Mouse (Mus musculus) kidney, adult 18-20 months (tissue): Measurements from ENCODE around the gene Kalrn.

Source experiments
- DNase-seq: peaks from one replicate; pipeline ENCODE4 v3.0.0; 2021

Gene Kalrn

GRCm38 (mm10) chr16:34252670-34253069, 320.7 kb downstream of the Kalrn start:
- no peak for DNase-seq

DNA sequence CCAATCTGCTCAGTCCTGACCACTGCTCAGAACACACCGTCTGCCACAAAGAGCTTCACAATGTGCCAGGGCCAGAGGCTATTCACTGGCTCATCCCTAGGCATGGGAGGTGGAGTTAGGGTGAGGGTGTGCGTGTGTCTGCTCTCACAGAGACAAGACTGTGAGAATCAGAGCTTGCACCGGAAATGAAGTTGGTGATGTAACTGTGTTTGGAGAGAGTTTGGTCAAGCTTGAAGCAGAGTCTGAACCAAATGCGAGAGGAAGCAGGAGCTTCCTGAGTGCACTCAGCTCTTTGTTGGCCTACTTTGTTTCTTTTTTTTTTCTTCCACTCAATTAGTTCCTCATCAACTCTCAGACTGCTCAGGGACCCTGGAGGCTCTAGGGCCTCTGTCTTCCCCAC, 325.1 kb downstream of the Kalrn start:
- DNase-seq, result no peak

DNA sequence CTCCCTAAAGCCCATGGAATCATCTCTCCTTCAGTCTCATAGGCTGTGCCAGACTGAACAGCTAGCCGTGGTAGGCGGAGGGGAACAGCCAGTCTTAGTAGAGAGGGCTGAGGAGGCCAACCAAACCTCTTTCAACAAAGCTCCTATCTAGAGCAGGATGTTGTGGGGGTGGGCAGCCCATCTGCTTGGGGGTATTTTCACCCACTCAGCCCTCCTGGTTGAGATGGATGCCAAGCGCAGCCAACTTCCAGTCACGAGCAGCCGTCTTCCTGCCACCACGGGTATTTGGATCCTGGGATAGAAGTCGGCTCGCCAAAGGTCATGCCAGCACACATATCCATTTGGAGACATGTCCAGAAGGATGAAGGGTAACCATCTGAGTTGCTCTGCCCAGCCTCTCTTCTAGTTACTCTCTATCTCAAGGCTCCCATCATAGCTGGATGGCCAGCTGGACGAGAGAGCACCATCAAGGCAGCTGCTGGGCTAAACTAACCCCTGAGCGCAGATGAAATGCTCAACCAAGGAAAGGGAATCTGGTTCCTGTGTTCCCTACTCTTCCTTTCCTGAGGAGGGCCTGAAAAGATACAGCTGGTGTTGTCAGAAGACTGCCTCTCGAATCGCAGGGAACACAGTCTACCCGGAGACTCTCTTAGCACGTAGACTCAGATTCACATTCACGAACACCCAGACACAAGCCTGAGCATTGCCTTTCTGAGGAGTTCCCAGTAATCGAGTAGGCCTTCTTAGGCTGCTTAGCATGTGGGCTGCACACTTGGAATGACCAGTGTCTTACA, 331.2 kb downstream of the Kalrn start:
- no peak for DNase-seq

DNA sequence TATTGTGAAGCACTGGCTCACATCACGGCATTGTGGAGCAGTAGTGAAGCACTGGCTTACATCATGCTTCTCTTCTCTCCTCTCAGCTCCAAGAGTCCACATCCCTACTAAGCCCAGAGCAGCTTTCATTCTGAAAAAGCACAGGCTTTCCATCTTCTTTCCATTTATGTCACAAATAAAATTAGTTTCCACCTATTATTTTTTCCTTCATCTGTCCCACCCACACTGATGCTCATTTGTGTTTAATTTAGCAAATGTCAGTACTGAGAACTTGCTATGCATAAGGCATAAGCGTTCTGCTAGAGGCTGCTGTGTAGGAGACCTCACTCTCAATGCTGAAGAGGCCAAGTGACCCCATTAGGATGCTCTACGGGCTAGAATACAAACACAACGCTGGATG, 333.7 kb downstream of the Kalrn start:
- DNase-seq, result no peak

GRCm38 (mm10) chr16:34236898-34237611, 336.3 kb downstream of the Kalrn start:
- no peak for DNase-seq

GRCm38 (mm10) chr16:34235086-34235485, 338.2 kb downstream of the Kalrn start:
- peak; percentile 18 for DNase-seq

DNA sequence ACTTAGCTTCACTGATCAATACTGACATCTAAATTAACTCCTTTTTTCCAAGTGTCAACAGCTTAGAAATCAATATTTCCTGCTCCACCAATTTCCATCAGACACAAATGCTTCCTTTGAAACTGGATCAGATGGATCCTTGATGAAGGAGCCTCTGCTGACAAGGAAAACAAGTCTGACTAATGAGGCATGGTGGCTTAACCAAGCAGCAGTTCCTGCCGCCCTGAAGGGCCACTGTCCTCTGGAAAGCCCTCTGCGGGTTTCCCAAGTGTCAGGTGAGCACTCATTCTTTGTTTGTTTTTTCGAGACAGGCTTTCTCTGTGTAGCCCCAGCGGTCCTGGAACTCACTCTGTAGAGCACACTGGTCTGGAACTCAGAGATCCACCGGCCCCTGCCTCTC, 341.4 kb downstream of the Kalrn start:
- DNase-seq, result no peak

- no peak for DNase-seq
These were observed 342.2 kb downstream of the Kalrn start for GRCm38 (mm10) chr16:34231146-34231545.

DNA sequence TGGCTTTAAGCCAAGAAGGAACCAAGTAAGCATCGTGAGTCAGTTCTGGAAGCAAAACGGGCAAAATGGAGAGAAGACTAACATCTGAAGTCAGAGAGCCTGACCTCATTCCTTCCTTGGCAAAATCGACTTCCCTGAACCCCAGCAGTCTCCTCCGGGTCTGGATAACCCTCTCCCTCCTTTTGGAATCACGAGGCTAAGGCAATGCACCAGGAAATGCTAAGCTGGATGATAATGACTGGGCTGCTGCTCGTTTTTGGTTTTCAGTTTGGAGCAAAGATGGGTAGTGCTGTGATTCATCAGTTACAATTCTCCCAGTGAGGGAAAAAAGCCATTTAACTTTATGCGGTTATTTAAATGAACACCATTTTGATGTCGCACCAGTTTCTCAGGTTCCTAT, 344.0 kb downstream of the Kalrn start:
- DNase-seq, result no peak

- no peak for DNase-seq
These were observed 344.7 kb downstream of the Kalrn start for GRCm38 (mm10) chr16:34228661-34229060.

DNA sequence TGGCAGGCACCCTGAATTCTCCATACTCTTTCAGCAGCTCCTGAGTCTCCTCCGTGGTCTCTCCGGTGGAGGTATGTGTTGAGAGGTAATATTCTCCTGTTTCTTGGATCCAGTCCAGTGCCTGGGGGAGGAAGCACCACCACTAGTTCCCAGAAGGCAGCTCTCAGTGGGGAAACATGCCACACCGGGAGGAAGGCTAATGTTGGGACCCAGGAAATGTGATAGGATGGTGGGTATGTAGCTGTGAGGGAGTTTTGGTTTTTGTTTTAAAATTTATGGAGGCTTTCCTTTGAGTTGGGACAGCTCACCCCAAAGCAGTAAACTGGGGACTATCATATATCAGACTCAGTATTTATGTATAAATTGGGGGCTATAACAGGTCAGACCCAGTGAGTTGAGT, 361.2 kb downstream of the Kalrn start:
- no peak for DNase-seq

GRCm38 (mm10) chr16:34211243-34211642, 362.1 kb downstream of the Kalrn start:
- no peak for DNase-seq

- no peak for DNase-seq
These were observed 364.6 kb downstream of the Kalrn start for GRCm38 (mm10) chr16:34208748-34209147.

DNA sequence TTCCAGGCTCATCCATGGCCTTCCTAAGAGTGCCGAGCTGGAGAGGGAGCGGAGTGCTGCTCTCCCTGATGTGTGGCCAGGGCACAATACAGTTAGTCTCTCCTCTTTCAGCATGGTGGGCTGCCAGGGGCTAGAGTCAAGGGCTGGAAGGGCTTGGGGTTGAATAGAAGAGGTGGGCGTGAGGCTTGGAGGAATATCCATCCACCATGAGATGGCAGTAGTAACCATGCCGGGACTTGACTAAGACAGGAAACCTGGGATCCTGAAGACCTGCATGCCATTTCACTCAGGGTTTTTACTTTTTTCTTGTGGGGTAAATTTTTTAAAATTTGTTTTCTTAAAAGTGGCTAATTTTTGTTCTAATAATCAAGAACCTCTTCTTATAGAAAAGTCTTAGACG, 365.4 kb downstream of the Kalrn start:
- no peak for DNase-seq

- no peak for DNase-seq
These were observed 368.7 kb downstream of the Kalrn start for GRCm38 (mm10) chr16:34204527-34205139.

- DNase-seq, result no peak
These were observed 373.8 kb downstream of the Kalrn start for GRCm38 (mm10) chr16:34199543-34199942.

DNA sequence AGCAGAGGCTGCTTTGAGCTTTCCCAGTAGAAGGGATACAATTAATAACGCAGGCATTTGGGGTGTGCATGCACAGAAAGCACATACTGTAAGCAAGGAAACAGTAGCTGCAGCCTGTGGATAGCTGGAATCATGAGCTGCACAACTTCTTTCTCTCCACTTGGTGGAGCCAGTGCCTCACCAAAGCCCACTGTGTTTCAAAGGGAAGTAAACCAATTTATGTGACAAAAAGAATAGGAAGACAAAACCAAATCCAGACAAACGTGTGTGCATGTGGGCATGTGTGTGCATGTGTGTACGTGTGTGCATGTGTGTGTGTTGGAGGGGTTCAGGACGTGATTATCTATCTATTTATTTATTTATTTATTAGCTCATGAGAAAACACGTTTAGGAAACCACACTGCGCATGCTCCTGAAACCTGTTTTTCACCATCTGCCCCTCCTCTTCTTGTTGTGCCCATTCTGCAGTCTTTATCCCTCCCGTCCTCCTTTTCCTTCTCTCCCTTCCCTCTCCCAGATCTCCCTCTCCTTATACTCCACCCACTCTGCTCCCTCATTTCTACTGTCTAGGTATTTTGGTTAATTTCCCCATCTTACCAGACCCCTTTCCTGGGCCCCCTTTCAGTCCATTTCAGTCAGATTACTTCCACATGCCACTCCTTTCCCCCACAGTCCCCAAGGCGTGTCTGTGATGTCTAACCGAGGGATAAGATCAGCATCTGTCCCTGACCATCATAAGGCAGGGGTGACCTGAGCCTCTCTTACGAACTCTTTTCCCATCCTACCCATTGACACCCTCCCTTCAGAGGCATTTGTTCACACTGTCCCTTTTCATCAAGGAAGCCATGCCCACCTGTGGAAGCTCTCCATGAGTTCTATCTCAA, 380.1 kb downstream of the Kalrn start:
- DNase-seq, result peak; percentile 40

- peak; percentile 11 for DNase-seq
These were observed 388.6 kb downstream of the Kalrn start for GRCm38 (mm10) chr16:34184721-34185120.

DNA sequence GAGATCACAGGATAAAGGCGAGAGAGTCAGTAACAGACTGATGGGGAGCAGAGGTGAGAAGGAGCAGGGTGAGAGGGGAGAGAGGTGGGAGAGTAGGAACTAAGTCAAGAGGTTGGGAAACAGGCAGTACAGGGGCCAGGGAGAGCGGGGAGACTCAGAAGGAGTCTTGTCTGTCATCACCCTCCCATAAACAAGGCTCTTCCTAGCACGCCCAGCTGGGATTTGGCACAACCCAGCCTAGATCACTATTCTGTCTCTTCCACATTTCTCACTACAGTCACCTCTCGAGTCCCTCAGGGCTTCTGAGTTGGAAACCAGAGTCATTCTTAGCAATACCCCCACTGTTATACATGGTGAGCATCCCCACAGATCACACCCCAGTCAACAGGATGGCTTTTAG, 390.1 kb downstream of the Kalrn start:
- DNase-seq, result no peak

DNA sequence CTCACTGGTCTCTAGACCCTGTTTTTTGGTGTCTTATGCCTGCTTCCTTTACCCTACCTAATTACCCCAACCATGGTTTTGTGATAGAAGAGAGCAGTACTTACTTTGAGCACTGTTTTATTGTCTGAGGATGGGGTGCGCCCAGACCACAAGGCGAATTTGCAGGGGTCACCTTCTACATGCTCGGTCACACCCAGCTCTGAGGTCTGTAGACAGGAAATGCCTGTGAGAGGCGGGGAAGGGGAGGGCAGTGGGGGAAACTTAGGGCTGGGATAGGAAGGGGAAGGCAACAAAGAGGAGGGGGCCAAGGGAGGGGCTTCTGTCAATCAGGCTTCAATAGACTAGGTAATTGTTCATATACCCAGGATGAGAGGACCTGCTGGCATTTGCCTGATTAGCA, 397.7 kb downstream of the Kalrn start:
- no peak for DNase-seq

DNA sequence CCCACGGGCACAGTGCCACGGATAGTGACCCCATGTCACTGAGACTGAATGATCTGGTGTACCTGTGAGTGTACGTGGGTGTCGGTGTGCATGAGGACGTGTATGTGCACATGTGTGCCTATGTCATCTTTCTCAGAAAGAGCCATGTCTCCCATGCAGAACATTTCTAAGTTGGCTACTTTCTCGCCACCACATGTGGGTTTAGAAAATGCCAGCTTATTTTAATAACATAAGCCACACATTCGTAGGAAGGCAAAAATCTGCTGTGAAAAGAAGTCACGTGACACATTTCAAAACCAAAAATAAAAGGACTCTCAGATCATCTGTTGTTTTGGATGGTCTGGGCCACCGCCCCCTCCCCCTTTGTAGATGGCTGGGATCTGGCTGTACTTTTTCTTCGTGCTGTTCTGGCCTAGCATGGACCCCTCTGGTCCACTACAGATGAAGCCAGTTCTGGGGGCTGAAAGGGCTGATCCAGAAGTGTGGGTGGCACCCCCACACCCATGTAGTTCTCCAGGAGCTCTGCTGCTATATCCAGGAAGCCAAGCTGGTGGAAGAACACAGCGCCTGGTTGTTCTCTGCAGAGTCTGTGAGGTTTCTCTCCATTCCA, 400.7 kb downstream of the Kalrn start:
- DNase-seq, result no peak

GRCm38 (mm10) chr16:34167042-34167441, 406.3 kb downstream of the Kalrn start:
- no peak for DNase-seq

GRCm38 (mm10) chr16:34163086-34163485, 410.2 kb downstream of the Kalrn start:
- DNase-seq, result no peak
